Mouse (Mus musculus): Measurements from ENCODE around the gene Bet1l.

DNA sequence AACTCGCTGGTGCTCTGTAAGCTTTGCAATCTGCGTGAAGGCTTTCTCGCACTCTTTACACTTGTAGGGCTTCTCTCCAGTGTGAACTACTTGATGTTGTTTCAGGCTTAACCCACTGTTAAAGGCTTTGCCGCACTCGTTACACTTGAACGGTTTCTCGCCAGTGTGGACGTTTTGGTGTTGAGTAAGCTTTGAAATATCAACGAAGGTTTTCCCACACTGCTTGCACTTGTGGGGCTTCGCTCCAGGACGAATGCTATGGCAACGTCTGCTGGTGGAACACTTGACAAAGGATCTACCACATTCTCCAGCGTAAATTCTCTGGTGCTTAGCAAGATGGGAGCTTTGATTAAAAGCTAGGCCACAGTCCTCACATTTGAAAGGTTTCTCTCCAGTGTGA lies 45.7 kb downstream of the Bet1l start:
- TF ChIP-seq CTCF (IDR thresholded peaks at IDR 0.05; ENCODE audit: extremely low read depth, insufficient read length, insufficient replicate concordance, low read depth, low read length), result no peak
- no peak for TF ChIP-seq POLR2A (IDR thresholded peaks at IDR 0.05; ENCODE audit: low read depth, low read length)

Measured in small intestine, adult 2 months (tissue).